Mouse (Mus musculus) embryonic facial prominence, embryonic 13.5 days (tissue): ENCODE data around the gene Sfta2. TPM values are rescaled to one million over a fixed set of nuclear protein-coding genes. Genes with fewer than 3 reads are reported as not detected.

Experiments used
- ATAC-seq: fragments of 200-750 bp; cut with Nextera tagmentation; 2 replicates; pipeline ENCODE4 v1.8.0; 2017; ENCODE audit warnings: low read depth; ENCODE audit not compliant: insufficient number of reproducible peaks, insufficient read depth, low FRiP score, low TSS enrichment
- H3K27ac ChIP-seq: fragments of 300-500 bp; sonication (generic); 2 replicates; pipeline ENCODE4 v1.5.1; 2015; ENCODE audit warnings: moderate library complexity, mild to moderate bottlenecking, inconsistent platforms
- H3K27me3 ChIP-seq: fragments of 300-500 bp; sonication (generic); 2 replicates; pipeline ENCODE4 v1.6.1; 2015; ENCODE audit warnings: mild to moderate bottlenecking, inconsistent platforms
- H3K36me3 ChIP-seq: fragments of 300-500 bp; sonication (generic); 2 replicates; pipeline ENCODE4 v1.6.1; 2015; ENCODE audit warnings: mild to moderate bottlenecking, inconsistent platforms
- H3K4me1 ChIP-seq: fragments of 300-500 bp; sonication (generic); 2 replicates; pipeline ENCODE4 v1.6.1; 2015; ENCODE audit warnings: inconsistent platforms
- H3K4me2 ChIP-seq: fragments of 300-500 bp; sonication (generic); 2 replicates; pipeline ENCODE4 v1.6.1; 2015; ENCODE audit warnings: moderate library complexity, mild to moderate bottlenecking, inconsistent platforms
- H3K4me3 ChIP-seq: fragments of 300-500 bp; sonication (generic); 2 replicates; pipeline ENCODE4 v1.5.1; 2015; ENCODE audit warnings: mild to moderate bottlenecking, inconsistent platforms
- H3K9ac ChIP-seq: fragments of 300-500 bp; sonication (generic); 2 replicates; pipeline ENCODE4 v1.6.1; 2015; ENCODE audit warnings: mild to moderate bottlenecking, inconsistent platforms
- H3K9me3 ChIP-seq: fragments of 300-500 bp; sonication (generic); 2 replicates; pipeline ENCODE4 v1.6.1; 2016; ENCODE audit warnings: inconsistent platforms
- WGBS: fragments of 180-500 bp; shearing (Covaris S2); methylation state at CpG from one replicate; pipeline ENCODE4 v1.1.7; 2015; ENCODE audit warnings: mixed read lengths; 5-methylcytosine and 5-hydroxymethylcytosine counted together
- polyA plus RNA-seq: library from polyadenylated mRNA; unstranded; fragments of >200 nt; fragmentation: Nextera tagmentation; extraction: Ambion mirVana; gene quantifications from 2 replicates; pipeline ENCODE4 v1.2.1, GENCODE M21; 2015

Gene Sfta2
- polyA plus RNA-seq, 1 experiment from 2014 or later: 0.79 TPM

GRCm38 (mm10) chr17:35643609-35644236, 42.4 kb downstream of the Sfta2 start, which contains the start of gene Mucl3:
Gene Mucl3 (minus strand): TSS chr17:35643695.
- no peaks in the 10 kb centered on the region for H3K36me3 ChIP-seq
- 0 out of 2 replicates have a peak, but pooled peaks cover 5% of the 10 kb centered on the region for H3K4me1 ChIP-seq
- no peaks in the 10 kb centered on the region for H3K9me3 ChIP-seq
- no peak within 1 kb of the TSS for H3K4me2 ChIP-seq
- H3K4me3 ChIP-seq: no peak within 1 kb of the TSS
- H3K27me3 ChIP-seq: peaks cover 7% of the 10 kb centered on the region
- 75% methylated on average over 13 of the region's 13 CpGs for WGBS
- no peak within 1 kb of the TSS for H3K9ac ChIP-seq
- no peak within 1 kb of the TSS for H3K27ac ChIP-seq
- ATAC-seq: no peak

GRCm38 (mm10) chr17:35649429-35649828, 48.1 kb downstream of the Sfta2 start:
- Histone ChIP-seq H3K27ac (no peak overlapping the region), H3K4me2 (no peak overlapping the region), H3K36me3 (peaks cover 1% of the 10 kb centered on the region; the same call in 1 of the 2 replicates), H3K27me3 (no peaks in the 10 kb centered on the region; the same call in none of the 2 replicates), H3K4me1 (no peaks in the 10 kb centered on the region), H3K9me3 (no peaks in the 10 kb centered on the region), H3K4me3 (no peak overlapping the region), H3K9ac (no peak overlapping the region)
- WGBS: 63% methylated on average over 2 of the region's 2 CpGs
- ATAC-seq: no peak

- Histone ChIP-seq H3K4me2 (no peak overlapping the region), H3K4me3 (no peak overlapping the region), H3K9ac (no peak overlapping the region), H3K27me3 (no peaks in the 10 kb centered on the region), H3K4me1 (no peaks in the 10 kb centered on the region), H3K27ac (no peak overlapping the region), H3K9me3 (no peaks in the 10 kb centered on the region), H3K36me3 (peaks cover 38% of the 10 kb centered on the region)
- 60% methylated on average over 2 of the region's 2 CpGs for WGBS
- ATAC-seq: no peak
Observed at GRCm38 (mm10) chr17:35653086-35653485, 51.7 kb downstream of the Sfta2 start.

- no peaks in the 10 kb centered on the region for H3K9me3 ChIP-seq
- 0 out of 2 replicates have a peak overlapping the region, but pooled peaks have one; percentile 41 for H3K9ac ChIP-seq
- H3K27me3 ChIP-seq: no peaks in the 10 kb centered on the region
- no peak for ATAC-seq
- peaks cover 14% of the 10 kb centered on the region for H3K4me1 ChIP-seq
- peak overlapping the region; percentile 84 for H3K4me2 ChIP-seq
- H3K36me3 ChIP-seq: peaks cover 58% of the 10 kb centered on the region
- 80% methylated on average over 17 of the region's 17 CpGs for WGBS
- H3K27ac ChIP-seq: no peak overlapping the region
- H3K4me3 ChIP-seq: peak overlapping the region; percentile 74; the same call in 1 of the 2 replicates
Observed at GRCm38 (mm10) chr17:35665957-35666515, 64.7 kb downstream of the Sfta2 start.

- Histone ChIP-seq H3K36me3 (peaks cover 55% of the 10 kb centered on the region), H3K4me2 (peak overlapping the region; percentile 84), H3K27me3 (no peaks in the 10 kb centered on the region), H3K4me3 (peak overlapping the region; percentile 74), H3K9me3 (no peaks in the 10 kb centered on the region), H3K9ac (peak overlapping the region; percentile 86), H3K27ac (peak overlapping the region; percentile 85), H3K4me1 (peaks cover 14% of the 10 kb centered on the region)
- WGBS: 6% methylated on average over 13 of the region's 13 CpGs
- ATAC-seq: peak; percentile 33
Observed at GRCm38 (mm10) chr17:35666851-35667256, 65.5 kb downstream of the Sfta2 start.

GRCm38 (mm10) chr17:35667334-35668065, 66.2 kb downstream of the Sfta2 start, which contains the start of gene Vars2:
Gene Vars2 (minus strand): TSS chr17:35667592.
- WGBS: under 1% methylated on average over 61 of the region's 61 CpGs
- Histone ChIP-seq H3K4me3 (peak within 1 kb of the TSS; percentile 74), H3K9ac (peak within 1 kb of the TSS; percentile 86), H3K27me3 (no peaks in the 10 kb centered on the region), H3K4me2 (peak within 1 kb of the TSS; percentile 84), H3K9me3 (no peaks in the 10 kb centered on the region), H3K4me1 (peaks cover 16% of the 10 kb centered on the region), H3K27ac (peak within 1 kb of the TSS; percentile 85), H3K36me3 (peaks cover 54% of the 10 kb centered on the region)
- ATAC-seq: peak; percentile 81

- H3K9ac ChIP-seq: no peak overlapping the region
- H3K9me3 ChIP-seq: no peaks in the 10 kb centered on the region
- 93% methylated on average over 9 of the region's 9 CpGs for WGBS
- H3K27ac ChIP-seq: no peak overlapping the region
- H3K4me2 ChIP-seq: no peak overlapping the region
- ATAC-seq: no peak
- no peaks in the 10 kb centered on the region for H3K27me3 ChIP-seq
- H3K36me3 ChIP-seq: peaks cover 34% of the 10 kb centered on the region
- H3K4me1 ChIP-seq: peaks cover 23% of the 10 kb centered on the region
- no peak overlapping the region for H3K4me3 ChIP-seq
Observed at GRCm38 (mm10) chr17:35669731-35670130, 68.4 kb downstream of the Sfta2 start.

- Histone ChIP-seq H3K4me2 (no peak overlapping the region), H3K9ac (no peak overlapping the region), H3K4me1 (peaks cover 14% of the 10 kb centered on the region), H3K27me3 (no peaks in the 10 kb centered on the region), H3K36me3 (peaks cover 30% of the 10 kb centered on the region), H3K9me3 (no peaks in the 10 kb centered on the region), H3K4me3 (no peak overlapping the region), H3K27ac (no peak overlapping the region)
- no peak for ATAC-seq
- WGBS: 92% methylated on average over 6 of the region's 6 CpGs
Observed at GRCm38 (mm10) chr17:35671846-35672245, 70.5 kb downstream of the Sfta2 start.

- Histone ChIP-seq H3K27me3 (no peaks in the 10 kb centered on the region), H3K9me3 (no peaks in the 10 kb centered on the region), H3K27ac (no peak overlapping the region), H3K4me1 (peaks cover 13% of the 10 kb centered on the region), H3K4me3 (peak overlapping the region; percentile 80; the same call in 1 of the 2 replicates), H3K36me3 (peaks cover 30% of the 10 kb centered on the region), H3K4me2 (peak overlapping the region; percentile 82), H3K9ac (peak overlapping the region; percentile 91)
- ATAC-seq: no peak
- 92% methylated on average over 6 of the region's 6 CpGs for WGBS
Observed at GRCm38 (mm10) chr17:35672527-35672926, 71.2 kb downstream of the Sfta2 start.

GRCm38 (mm10) chr17:35673416-35674035, 72.2 kb downstream of the Sfta2 start, which contains the start of gene Gtf2h4:
Gene Gtf2h4 (minus strand): TSS chr17:35673739.
- Histone ChIP-seq H3K9ac (peak within 1 kb of the TSS; percentile 91), H3K4me3 (peak within 1 kb of the TSS; percentile 80), H3K27me3 (no peaks in the 10 kb centered on the region), H3K4me1 (peaks cover 9% of the 10 kb centered on the region), H3K27ac (no peak within 1 kb of the TSS), H3K4me2 (peak within 1 kb of the TSS; percentile 82), H3K9me3 (no peaks in the 10 kb centered on the region), H3K36me3 (peaks cover 30% of the 10 kb centered on the region)
- 2% methylated on average over 23 of the region's 23 CpGs for WGBS
- ATAC-seq: peak; percentile 91

- ATAC-seq: no peak
- H3K9ac ChIP-seq: no peak overlapping the region
- no peak overlapping the region for H3K27ac ChIP-seq
- peaks cover 49% of the 10 kb centered on the region for H3K36me3 ChIP-seq
- no peaks in the 10 kb centered on the region for H3K27me3 ChIP-seq
- H3K9me3 ChIP-seq: no peaks in the 10 kb centered on the region
- no peak overlapping the region for H3K4me2 ChIP-seq
- H3K4me1 ChIP-seq: no peaks in the 10 kb centered on the region
- WGBS: 31% methylated on average over 6 of the region's 6 CpGs
- H3K4me3 ChIP-seq: no peak overlapping the region
Observed at GRCm38 (mm10) chr17:35680591-35680990, 79.2 kb downstream of the Sfta2 start.
